Mouse (Mus musculus): Measurements from ENCODE around the gene Asb5.
A peak's percentile ranks its signal among the peaks of the same experiment; 100 is the strongest.

Asb5 gene

DNA sequence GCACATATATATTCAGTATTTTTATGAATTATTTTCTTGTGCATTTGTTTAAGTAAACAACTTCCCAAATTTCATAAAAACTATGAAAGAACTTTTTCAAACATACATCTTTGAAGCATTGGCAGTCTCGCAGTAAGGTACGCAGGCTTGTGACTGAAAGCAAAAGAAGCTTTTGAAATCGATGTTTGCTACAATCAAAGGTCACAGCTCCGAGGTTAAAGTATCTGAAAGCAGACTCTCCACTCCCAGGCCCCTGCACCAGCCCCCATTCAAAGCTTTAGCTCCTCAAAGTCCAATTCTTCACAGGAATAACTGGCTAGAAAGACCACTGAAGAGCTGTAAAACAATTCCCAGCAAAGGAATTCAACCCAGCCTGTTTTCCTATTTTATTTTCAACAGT is 8.9 kb upstream of the Asb5 start:
- Histone ChIP-seq H3K27me3 (ENCODE audit: insufficient read depth, low read length) (no peaks in the 10 kb centered on the region), H3K36me3 (ENCODE audit: insufficient read depth, low read length) (peaks cover 45% of the 10 kb centered on the region), H3K9me3 (ENCODE audit: low read length) (no peaks in the 10 kb centered on the region), H3K4me1 (replicated peaks; ENCODE audit: low read depth, low read length) (peaks cover 27% of the 10 kb centered on the region), H3K4me3 (replicated peaks; ENCODE audit: low read length) (no peak overlapping the region)
- TF ChIP-seq CTCF (conservative IDR thresholded peaks at IDR 0.05; ENCODE audit: low read length) (no peak), POU5F1 (IDR thresholded peaks at IDR 0.05; ENCODE audit: borderline replicate concordance, low read length) (no peak), NANOG (IDR thresholded peaks at IDR 0.05; ENCODE audit: borderline replicate concordance, low read length) (no peak)

DNA sequence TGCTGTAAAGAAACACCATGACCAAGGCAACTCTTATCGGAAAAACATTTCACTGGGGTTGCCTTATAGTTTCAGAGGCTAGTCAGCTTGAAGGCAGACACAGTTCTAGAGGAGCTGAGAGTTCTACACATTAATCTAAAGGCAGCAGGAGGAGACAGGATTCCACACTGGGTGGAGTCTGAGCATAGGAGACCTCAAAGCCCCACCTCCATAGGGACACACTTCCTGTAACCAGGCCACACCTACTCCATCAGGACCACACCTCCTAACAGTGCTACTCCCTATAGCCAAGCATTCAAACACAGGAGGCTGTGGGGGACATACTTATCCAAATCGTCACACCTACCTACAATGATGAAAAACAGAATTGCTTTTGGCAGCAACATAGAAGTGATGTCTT is 3.8 kb upstream of the Asb5 start:
- TF ChIP-seq CTCF (conservative IDR thresholded peaks at IDR 0.05; ENCODE audit: low read length) (no peak), POU5F1 (IDR thresholded peaks at IDR 0.05; ENCODE audit: borderline replicate concordance, low read length) (no peak), NANOG (IDR thresholded peaks at IDR 0.05; ENCODE audit: borderline replicate concordance, low read length) (no peak)
- Histone ChIP-seq H3K4me1 (replicated peaks; ENCODE audit: low read depth, low read length) (peaks cover 57% of the 10 kb centered on the region), H3K9me3 (ENCODE audit: low read length) (no peaks in the 10 kb centered on the region), H3K27me3 (ENCODE audit: insufficient read depth, low read length) (no peaks in the 10 kb centered on the region), H3K4me3 (replicated peaks; ENCODE audit: low read length) (no peak overlapping the region), H3K36me3 (ENCODE audit: insufficient read depth, low read length) (peaks cover 68% of the 10 kb centered on the region)

DNA sequence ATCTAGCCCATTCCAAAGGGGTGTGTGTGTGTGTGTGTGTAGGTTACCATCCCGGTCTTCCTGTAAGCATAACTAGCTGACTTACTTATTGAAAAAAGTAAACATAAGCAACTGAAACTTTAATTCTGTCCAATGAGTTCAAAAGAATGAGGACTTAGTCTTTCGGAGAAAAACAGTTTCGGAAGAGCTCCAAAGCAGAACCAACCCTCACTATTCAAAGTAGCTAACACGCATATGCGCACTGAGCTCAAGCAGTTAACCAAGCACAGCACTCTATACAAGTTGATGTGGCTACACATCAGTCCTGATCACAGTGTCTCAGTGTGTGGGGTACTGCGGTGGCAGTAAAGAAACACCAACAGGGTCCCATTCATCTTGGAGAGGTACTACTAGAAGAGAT is 2.7 kb upstream of the Asb5 start:
- no peak for TF ChIP-seq POU5F1 (IDR thresholded peaks at IDR 0.05; ENCODE audit: borderline replicate concordance, low read length)

DNA sequence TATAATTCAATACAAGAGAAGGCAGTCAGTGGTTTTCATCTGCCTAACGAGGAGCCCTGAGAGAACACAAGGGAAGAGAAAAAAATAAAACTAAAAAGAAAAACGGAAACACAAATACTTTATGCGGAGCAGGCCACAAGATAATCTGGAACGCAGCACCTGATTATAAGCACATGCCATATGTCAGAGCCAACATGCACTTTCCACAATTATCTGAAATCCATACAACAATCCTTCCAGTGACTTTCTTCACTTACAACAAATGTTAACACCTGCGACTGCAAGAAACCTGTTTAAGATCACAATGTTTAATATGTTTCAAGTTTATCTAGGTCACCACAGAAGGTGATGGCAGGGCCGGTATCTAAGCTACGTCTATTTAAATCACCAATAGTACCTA is 809 bp upstream of the Asb5 start:
- H3K4me3 ChIP-seq (replicated peaks; ENCODE audit: low read length): peak overlapping the region; percentile 92
- H3K9me3 ChIP-seq (ENCODE audit: low read length): no peaks in the 10 kb centered on the region
- TF ChIP-seq POU5F1 (IDR thresholded peaks at IDR 0.05; ENCODE audit: borderline replicate concordance, low read length) (no peak), NANOG (IDR thresholded peaks at IDR 0.05; ENCODE audit: borderline replicate concordance, low read length) (no peak), CTCF (conservative IDR thresholded peaks at IDR 0.05; ENCODE audit: low read length) (no peak)
- H3K27me3 ChIP-seq (ENCODE audit: insufficient read depth, low read length): no peaks in the 10 kb centered on the region
- peaks cover 41% of the 10 kb centered on the region for H3K36me3 ChIP-seq (ENCODE audit: insufficient read depth, low read length)
- H3K4me1 ChIP-seq (replicated peaks; ENCODE audit: low read depth, low read length): peaks cover 41% of the 10 kb centered on the region

More for the DNA sequence above, 2.7 kb upstream of the Asb5 start:
- Histone ChIP-seq H3K4me3 (replicated peaks; ENCODE audit: low read length) (no peak overlapping the region), H3K9me3 (ENCODE audit: low read length) (no peaks in the 10 kb centered on the region), H3K36me3 (ENCODE audit: insufficient read depth, low read length) (peaks cover 57% of the 10 kb centered on the region), H3K4me1 (replicated peaks; ENCODE audit: low read depth, low read length) (peaks cover 47% of the 10 kb centered on the region), H3K27me3 (ENCODE audit: insufficient read depth, low read length) (no peaks in the 10 kb centered on the region)

DNA sequence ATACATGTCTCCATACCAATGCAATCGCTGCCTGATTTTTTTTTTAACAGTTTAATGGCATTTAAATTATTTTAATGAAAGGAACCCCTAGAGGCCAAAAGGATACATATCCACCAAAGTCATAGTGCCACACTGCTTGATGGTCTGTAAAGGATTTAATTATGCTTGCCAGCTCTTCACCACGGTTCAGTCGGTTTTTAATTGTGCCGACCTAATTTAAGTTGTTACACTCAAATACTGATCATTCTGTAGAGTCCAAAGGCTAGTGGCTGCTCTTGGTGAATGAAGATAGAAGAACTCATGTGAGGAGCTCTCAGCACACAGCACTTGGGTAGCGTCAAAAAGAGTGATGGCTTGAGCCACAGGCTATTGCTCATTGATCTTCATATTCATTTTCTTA is 5.8 kb downstream of the Asb5 start:
- H3K9me3 ChIP-seq (ENCODE audit: low read length): 0 out of 2 replicates have a peak, but pooled peaks cover 2% of the 10 kb centered on the region
- no peak overlapping the region for H3K4me3 ChIP-seq (replicated peaks; ENCODE audit: low read length)
- TF ChIP-seq POU5F1 (IDR thresholded peaks at IDR 0.05; ENCODE audit: borderline replicate concordance, low read length): no peak
- TF ChIP-seq CTCF (conservative IDR thresholded peaks at IDR 0.05; ENCODE audit: low read length): no peak
- no peak for TF ChIP-seq NANOG (IDR thresholded peaks at IDR 0.05; ENCODE audit: borderline replicate concordance, low read length)
- peaks cover 9% of the 10 kb centered on the region for H3K4me1 ChIP-seq (replicated peaks; ENCODE audit: low read depth, low read length)
- H3K36me3 ChIP-seq (ENCODE audit: insufficient read depth, low read length): no peaks in the 10 kb centered on the region
- no peaks in the 10 kb centered on the region for H3K27me3 ChIP-seq (ENCODE audit: insufficient read depth, low read length)

DNA sequence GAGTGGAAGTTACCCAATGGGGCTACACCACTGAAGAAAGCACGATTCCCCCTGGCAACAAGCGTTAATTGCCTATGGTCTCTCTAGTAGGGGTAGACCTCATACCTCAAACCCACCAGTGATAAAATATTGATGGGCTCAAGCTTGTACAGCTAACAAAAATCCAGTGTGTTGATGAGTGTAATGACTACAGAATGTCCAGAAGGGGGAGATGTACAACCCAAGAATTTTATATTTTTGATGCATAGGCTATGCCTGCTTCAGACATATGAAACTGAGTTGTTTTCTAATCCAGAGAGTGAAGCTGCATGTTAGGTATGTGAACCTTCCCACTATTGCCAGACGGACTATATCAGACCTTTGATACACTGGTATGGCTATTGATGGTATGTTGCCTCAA is 7.9 kb downstream of the Asb5 start:
- no peaks in the 10 kb centered on the region for H3K36me3 ChIP-seq (ENCODE audit: insufficient read depth, low read length)
- H3K27me3 ChIP-seq (ENCODE audit: insufficient read depth, low read length): no peaks in the 10 kb centered on the region
- H3K9me3 ChIP-seq (ENCODE audit: low read length): 0 out of 2 replicates have a peak, but pooled peaks cover 2% of the 10 kb centered on the region
- peaks cover 4% of the 10 kb centered on the region for H3K4me1 ChIP-seq (replicated peaks; ENCODE audit: low read depth, low read length)
- no peak for TF ChIP-seq POU5F1 (IDR thresholded peaks at IDR 0.05; ENCODE audit: borderline replicate concordance, low read length)
- peak; percentile 38 for TF ChIP-seq CTCF (conservative IDR thresholded peaks at IDR 0.05; ENCODE audit: low read length)
- H3K4me3 ChIP-seq (replicated peaks; ENCODE audit: low read length): no peak overlapping the region

DNA sequence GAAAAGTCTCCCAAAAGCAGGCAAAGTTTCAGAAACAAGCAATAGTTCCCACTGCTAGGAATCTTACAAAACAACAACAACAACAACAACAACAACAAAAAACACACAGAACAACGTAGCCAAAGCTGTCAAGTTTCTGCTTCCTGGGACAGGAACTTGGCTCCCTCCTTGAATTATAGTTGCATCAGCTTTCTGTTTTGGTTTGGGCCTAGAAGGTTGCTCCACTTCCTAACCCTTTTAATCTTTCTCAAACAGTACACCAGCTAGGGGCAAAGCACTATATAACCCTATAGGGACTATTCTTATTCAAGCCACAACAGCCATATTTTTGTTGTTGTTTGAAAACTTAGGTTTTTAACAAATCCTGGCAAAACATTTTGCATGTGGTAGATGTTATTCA is 12.0 kb downstream of the Asb5 start:
- Histone ChIP-seq H3K4me1 (replicated peaks; ENCODE audit: low read depth, low read length) (no peaks in the 10 kb centered on the region), H3K4me3 (replicated peaks; ENCODE audit: low read length) (no peak overlapping the region), H3K9me3 (ENCODE audit: low read length) (0 out of 2 replicates have a peak, but pooled peaks cover 2% of the 10 kb centered on the region), H3K27me3 (ENCODE audit: insufficient read depth, low read length) (no peaks in the 10 kb centered on the region), H3K36me3 (ENCODE audit: insufficient read depth, low read length) (no peaks in the 10 kb centered on the region)
- TF ChIP-seq CTCF (conservative IDR thresholded peaks at IDR 0.05; ENCODE audit: low read length) (no peak), NANOG (IDR thresholded peaks at IDR 0.05; ENCODE audit: borderline replicate concordance, low read length) (no peak), POU5F1 (IDR thresholded peaks at IDR 0.05; ENCODE audit: borderline replicate concordance, low read length) (no peak)

DNA sequence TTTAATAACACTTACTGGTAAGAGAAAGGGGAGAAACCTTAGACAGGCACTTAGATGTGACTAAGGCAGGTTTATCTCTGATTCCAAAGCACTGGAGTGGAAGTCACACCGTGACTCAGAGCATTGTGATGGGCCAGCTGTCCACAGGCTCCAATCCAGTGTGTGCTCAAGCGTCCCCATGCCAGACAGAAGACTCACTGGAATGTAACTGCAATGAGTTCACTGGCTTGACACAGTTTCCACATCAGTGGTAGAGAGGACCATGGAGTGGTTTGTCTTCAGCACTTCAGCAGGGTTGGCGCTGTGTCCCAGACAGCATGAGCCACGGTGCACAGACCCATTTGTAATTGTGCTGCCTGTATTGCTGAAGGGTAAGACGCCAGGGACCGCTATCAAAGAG is 19.0 kb downstream of the Asb5 start:
- TF ChIP-seq CTCF (conservative IDR thresholded peaks at IDR 0.05; ENCODE audit: low read length) (no peak), NANOG (IDR thresholded peaks at IDR 0.05; ENCODE audit: borderline replicate concordance, low read length) (no peak), POU5F1 (IDR thresholded peaks at IDR 0.05; ENCODE audit: borderline replicate concordance, low read length) (no peak)
- H3K36me3 ChIP-seq (ENCODE audit: insufficient read depth, low read length): no peaks in the 10 kb centered on the region
- H3K27me3 ChIP-seq (ENCODE audit: insufficient read depth, low read length): no peaks in the 10 kb centered on the region
- no peaks in the 10 kb centered on the region for H3K4me1 ChIP-seq (replicated peaks; ENCODE audit: low read depth, low read length)
- no peak overlapping the region for H3K4me3 ChIP-seq (replicated peaks; ENCODE audit: low read length)
- no peaks in the 10 kb centered on the region for H3K9me3 ChIP-seq (ENCODE audit: low read length)

DNA sequence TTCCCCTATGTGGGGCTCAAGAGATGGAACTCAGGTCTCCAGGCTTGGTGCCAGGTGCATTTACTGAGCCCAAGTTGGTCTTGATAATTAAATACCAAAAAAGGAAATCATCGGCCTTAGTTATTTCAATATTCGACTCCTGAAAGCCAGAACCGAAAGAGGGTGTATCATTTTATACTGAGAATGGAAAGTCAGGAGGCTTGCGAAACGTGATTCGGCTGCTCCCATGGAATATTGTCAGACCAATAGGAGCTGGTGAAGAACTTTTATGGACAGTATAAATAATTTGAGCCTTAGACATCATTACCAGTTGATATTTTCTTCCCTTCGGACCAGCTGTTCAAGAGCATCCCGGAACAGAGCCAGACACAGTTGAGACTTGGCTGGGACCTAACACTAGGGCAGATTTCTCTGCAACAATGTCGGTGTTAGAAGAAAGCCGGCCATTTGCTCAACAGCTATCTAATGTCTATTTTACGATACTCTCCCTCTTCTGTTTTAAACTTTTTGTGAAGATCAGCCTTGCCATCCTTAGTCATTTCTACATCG is 20.7 kb downstream of the Asb5 start:
- Histone ChIP-seq H3K36me3 (ENCODE audit: insufficient read depth, low read length) (no peaks in the 10 kb centered on the region), H3K4me3 (replicated peaks; ENCODE audit: low read length) (no peak overlapping the region), H3K9me3 (ENCODE audit: low read length) (no peaks in the 10 kb centered on the region), H3K4me1 (replicated peaks; ENCODE audit: low read depth, low read length) (no peaks in the 10 kb centered on the region), H3K27me3 (ENCODE audit: insufficient read depth, low read length) (no peaks in the 10 kb centered on the region)
- TF ChIP-seq NANOG (IDR thresholded peaks at IDR 0.05; ENCODE audit: borderline replicate concordance, low read length): no peak
- TF ChIP-seq POU5F1 (IDR thresholded peaks at IDR 0.05; ENCODE audit: borderline replicate concordance, low read length): no peak
- no peak for TF ChIP-seq CTCF (conservative IDR thresholded peaks at IDR 0.05; ENCODE audit: low read length)

All from E14TG2a.4 (cell line).